Mouse (Mus musculus) neural tube, embryonic 14.5 days (tissue): ENCODE measurements around the gene Use1. TPM values are rescaled to one million over a fixed set of nuclear protein-coding genes. Genes with fewer than 3 reads are reported as not detected.
A peak's percentile ranks its signal among the peaks of the same experiment; 100 is the strongest.

Experiments used
- ATAC-seq: fragments of 200-750 bp; cut with Nextera tagmentation; 2 replicates; pipeline ENCODE4 v1.8.0; 2017; ENCODE audit warnings: low read depth, mild to moderate bottlenecking, moderate TSS enrichment, moderate library complexity
- H3K27ac ChIP-seq: fragments of 300-500 bp; sonication (generic); 2 replicates; pipeline ENCODE4 v1.5.1; 2014; ENCODE audit warnings: low read depth, mild to moderate bottlenecking, control low read depth, low read length, moderate library complexity, mixed read lengths
- H3K27me3 ChIP-seq: fragments of 300-500 bp; sonication (generic); 2 replicates; pipeline ENCODE4 v1.6.1; 2014; ENCODE audit warnings: low read length; ENCODE audit not compliant: control insufficient read depth, insufficient read depth
- H3K36me3 ChIP-seq: fragments of 300-500 bp; sonication (generic); 2 replicates; pipeline ENCODE4 v1.6.1; 2014; ENCODE audit warnings: low read length, mixed read lengths; ENCODE audit not compliant: control insufficient read depth, insufficient read depth
- H3K4me1 ChIP-seq: fragments of 300-500 bp; sonication (generic); 2 replicates; pipeline ENCODE4 v1.6.1; 2014; ENCODE audit warnings: low read length; ENCODE audit not compliant: control insufficient read depth, insufficient read depth
- H3K4me2 ChIP-seq: fragments of 300-500 bp; sonication (generic); 2 replicates; pipeline ENCODE4 v1.6.1; 2014; ENCODE audit warnings: mild to moderate bottlenecking, low read depth, low read length, control low read depth
- H3K4me3 ChIP-seq: fragments of 300-500 bp; sonication (generic); 2 replicates; pipeline ENCODE4 v1.5.1; 2014; ENCODE audit warnings: low read depth, low read length, control low read depth, mixed read lengths
- H3K9ac ChIP-seq: fragments of 300-500 bp; sonication (generic); replicated peaks from 2 replicates; pipeline ENCODE4 v1.6.1; 2014; ENCODE audit warnings: low read depth, mild to moderate bottlenecking, control low read depth, low read length, mixed read lengths
- H3K9me3 ChIP-seq: fragments of 300-500 bp; sonication (generic); 2 replicates; pipeline ENCODE4 v1.6.1; 2016; ENCODE audit warnings: low read length; ENCODE audit not compliant: control insufficient read depth
- WGBS: fragments of 180-500 bp; shearing (Covaris S2); extraction: QIAGEN DNeasy Blood & Tissue Kit; methylation state at CpG from one replicate; pipeline ENCODE4 v1.1.7; 2014; 5-methylcytosine and 5-hydroxymethylcytosine counted together
- polyA plus RNA-seq: library from polyadenylated mRNA; unstranded; fragments of >200 nt; fragmentation: Nextera tagmentation; extraction: Ambion mirVana; gene quantifications from 2 replicates; pipeline ENCODE4 v1.2.1, GENCODE M21; 2014

Gene Use1
- polyA plus RNA-seq, 1 experiment from 2014 or later, result 130 TPM

DNA sequence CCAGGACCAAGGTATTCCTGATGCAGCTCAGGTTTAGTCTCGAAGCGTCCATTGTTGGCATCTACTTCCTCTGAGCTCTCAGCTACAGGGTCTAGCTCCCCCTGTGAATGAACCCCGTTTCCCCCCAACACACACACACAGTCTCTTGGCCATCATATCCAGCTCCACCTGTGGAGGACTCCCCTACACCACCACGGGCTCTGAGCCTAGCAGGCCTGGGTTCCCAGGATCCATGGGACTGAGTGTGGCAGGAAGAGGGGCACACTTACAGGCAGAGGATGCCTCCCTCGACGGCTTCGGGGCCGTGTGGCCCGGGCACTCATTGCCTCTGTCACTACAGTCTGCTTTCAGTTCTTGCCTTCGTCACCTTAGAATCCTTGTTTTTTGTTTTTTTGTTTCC lies 28.4 kb downstream of the Use1 start:
- no peak overlapping the region for H3K27ac ChIP-seq
- peaks cover 10% of the 10 kb centered on the region for H3K36me3 ChIP-seq
- H3K4me1 ChIP-seq, result peaks cover 8% of the 10 kb centered on the region; the same call in 1 of the 2 replicates
- H3K4me2 ChIP-seq, result no peak overlapping the region
- WGBS, result 90% methylated on average over 10 of the region's 10 CpGs
- H3K9me3 ChIP-seq, result no peaks in the 10 kb centered on the region
- H3K27me3 ChIP-seq, result no peaks in the 10 kb centered on the region
- no peak overlapping the region for H3K9ac ChIP-seq
- H3K4me3 ChIP-seq, result no peak overlapping the region
- ATAC-seq, result no peak

DNA sequence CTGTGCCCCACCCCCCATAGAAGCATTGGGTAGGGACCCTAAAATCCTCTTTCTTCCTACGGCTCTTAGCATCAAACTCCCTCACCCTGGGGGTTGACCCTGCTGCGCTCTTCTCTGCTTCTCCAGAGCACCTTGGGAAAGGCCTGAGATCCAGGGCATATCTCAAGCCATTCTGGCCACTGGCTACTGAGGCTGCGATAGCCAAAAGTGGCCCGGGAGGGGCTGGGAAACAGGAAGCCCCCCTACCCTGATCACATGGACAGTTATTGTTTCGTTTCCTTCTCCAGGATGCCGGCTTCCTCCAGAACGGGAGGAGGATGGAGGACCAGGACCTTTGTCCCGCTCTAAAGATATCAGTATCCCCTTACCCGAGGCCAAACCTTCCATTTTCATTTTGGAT lies 29.0 kb downstream of the Use1 start, which contains the start of gene Ushbp1:
TSS of gene Ushbp1 (minus strand) at position 174 of the 400 bp plus-strand sequence.
- 86% methylated on average over 9 of the region's 9 CpGs for WGBS
- H3K9ac ChIP-seq, result peak within 1 kb of the TSS; percentile 56; the same call in 1 of the 2 replicates
- peaks cover 8% of the 10 kb centered on the region; the same call in 1 of the 2 replicates for H3K4me1 ChIP-seq

DNA sequence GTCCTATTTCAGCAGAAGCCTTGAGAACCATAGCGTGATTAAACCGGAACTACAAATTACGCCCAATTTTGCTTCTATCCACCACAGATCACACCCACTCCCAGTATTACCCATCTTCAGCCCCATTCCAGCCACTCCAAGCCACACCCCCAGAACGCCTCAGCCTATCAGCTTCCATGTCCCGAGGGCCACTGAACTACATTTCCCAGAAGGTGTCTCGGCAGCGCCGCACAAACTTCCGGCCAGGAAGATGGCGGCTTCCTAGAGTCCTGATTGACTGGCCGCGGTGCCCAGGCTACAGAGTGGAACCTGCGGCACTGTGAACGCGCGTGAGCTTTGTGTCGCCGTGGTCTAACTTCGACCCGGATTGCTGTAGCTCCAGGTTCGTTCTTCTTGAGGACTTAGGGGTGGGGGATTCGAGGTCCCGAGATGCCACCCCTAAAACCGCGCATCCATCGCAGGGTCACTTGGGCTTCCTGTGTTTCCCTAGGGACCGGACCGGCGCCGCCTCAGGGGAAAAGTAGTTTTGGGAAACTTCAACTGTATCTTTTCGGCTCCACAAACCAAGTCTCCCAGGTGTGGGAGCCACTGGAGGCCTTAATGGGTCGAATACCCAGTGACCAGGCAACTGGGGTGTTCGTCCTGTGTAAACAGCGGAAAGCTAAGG lies 30.1 kb downstream of the Use1 start, which contains the start of gene Babam1:
TSS of gene Babam1 (plus strand) at position 223 of the 667 bp plus-strand sequence.
- WGBS, result under 1% methylated on average over 34 of the region's 34 CpGs

More for the DNA sequence above, 29.0 kb downstream of the Use1 start, which contains the start of gene Ushbp1:
- Histone ChIP-seq H3K4me3 (peak within 1 kb of the TSS; percentile 57), H3K4me2 (peak within 1 kb of the TSS; percentile 94), H3K36me3 (peaks cover 10% of the 10 kb centered on the region), H3K27ac (peak within 1 kb of the TSS; percentile 58; the same call in 1 of the 2 replicates), H3K9me3 (no peaks in the 10 kb centered on the region), H3K27me3 (no peaks in the 10 kb centered on the region)
- no peak for ATAC-seq

DNA sequence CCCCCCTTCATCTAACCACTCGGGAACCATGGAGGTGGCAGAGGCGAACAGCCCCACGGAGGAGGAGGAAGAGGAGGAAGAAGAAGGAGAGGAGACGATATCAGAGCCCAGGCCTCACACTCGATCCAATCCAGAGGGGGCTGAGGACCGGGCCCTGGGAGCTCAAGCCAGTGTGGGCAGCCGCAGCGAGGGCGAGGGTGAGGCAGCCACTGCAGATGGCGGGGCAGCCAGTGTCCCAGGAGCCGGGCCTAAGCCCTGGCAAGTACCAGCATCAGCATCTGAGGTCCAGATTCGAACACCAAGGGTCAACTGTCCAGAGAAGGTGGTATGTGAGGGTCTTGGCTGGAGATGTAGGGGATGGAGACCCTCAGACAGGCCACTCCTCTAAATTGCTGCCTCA lies 31.1 kb downstream of the Use1 start:
- H3K9ac ChIP-seq, result no peak overlapping the region
- H3K4me1 ChIP-seq, result peaks cover 8% of the 10 kb centered on the region; the same call in 1 of the 2 replicates
- no peak for ATAC-seq
- WGBS, result 83% methylated on average over 12 of the region's 12 CpGs
- H3K4me2 ChIP-seq, result peak overlapping the region; percentile 94
- no peaks in the 10 kb centered on the region for H3K9me3 ChIP-seq
- H3K4me3 ChIP-seq, result peak overlapping the region; percentile 57
- peaks cover 10% of the 10 kb centered on the region for H3K36me3 ChIP-seq
- no peak overlapping the region for H3K27ac ChIP-seq
- no peaks in the 10 kb centered on the region for H3K27me3 ChIP-seq

More for the DNA sequence above, 30.1 kb downstream of the Use1 start, which contains the start of gene Babam1:
- Histone ChIP-seq H3K4me3 (peak within 1 kb of the TSS; percentile 57), H3K27me3 (no peaks in the 10 kb centered on the region), H3K9ac (peak within 1 kb of the TSS; percentile 56), H3K27ac (peak within 1 kb of the TSS; percentile 58; the same call in 1 of the 2 replicates), H3K9me3 (no peaks in the 10 kb centered on the region), H3K4me1 (peaks cover 8% of the 10 kb centered on the region; the same call in 1 of the 2 replicates), H3K36me3 (peaks cover 10% of the 10 kb centered on the region), H3K4me2 (peak within 1 kb of the TSS; percentile 94)
- peak; percentile 98 for ATAC-seq

DNA sequence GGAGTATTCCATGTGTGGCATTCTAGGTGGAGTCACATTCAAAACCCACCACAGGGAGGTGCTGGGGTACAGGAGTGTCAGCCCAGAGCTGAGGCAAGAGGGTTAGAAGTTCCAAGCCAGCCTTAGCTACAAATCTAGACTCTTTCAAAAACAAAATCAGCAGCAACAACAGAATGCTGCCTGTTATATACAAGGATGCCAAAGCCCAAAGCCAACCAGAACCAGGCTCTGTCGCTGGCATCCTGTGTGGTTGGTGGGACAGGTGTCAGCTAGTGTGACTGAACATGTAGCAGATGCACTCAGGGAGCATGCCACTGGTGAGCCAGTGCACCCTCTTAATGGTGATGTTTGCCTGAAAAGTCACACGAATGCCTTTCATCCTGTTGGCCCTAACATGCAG lies 34.2 kb downstream of the Use1 start:
- 94% methylated on average over 2 of the region's 2 CpGs for WGBS

DNA sequence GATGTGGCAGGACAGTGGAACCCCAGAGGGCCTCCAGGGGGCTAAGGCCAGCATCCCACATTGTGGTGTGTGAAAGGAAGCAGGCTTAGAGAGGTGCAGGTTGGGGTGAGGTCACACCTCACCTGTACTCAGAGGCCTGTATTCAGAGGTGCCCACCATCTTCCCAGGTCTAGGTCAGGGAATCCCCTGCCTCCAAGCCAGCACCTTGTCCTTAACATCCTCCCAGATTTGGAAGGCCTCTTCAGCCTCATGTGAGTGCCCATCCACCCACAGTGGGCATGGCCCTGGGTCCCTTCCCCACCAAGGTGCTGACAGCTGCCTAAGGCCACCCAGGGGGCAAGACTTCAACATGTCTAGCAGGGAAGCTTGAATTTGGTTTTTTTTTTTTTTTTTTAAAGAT lies 34.8 kb downstream of the Use1 start:
- H3K9me3 ChIP-seq, result no peaks in the 10 kb centered on the region
- ATAC-seq, result no peak
- H3K36me3 ChIP-seq, result peaks cover 10% of the 10 kb centered on the region
- no peak overlapping the region for H3K9ac ChIP-seq
- no peaks in the 10 kb centered on the region for H3K27me3 ChIP-seq
- H3K4me3 ChIP-seq, result no peak overlapping the region
- H3K27ac ChIP-seq, result no peak overlapping the region
- H3K4me2 ChIP-seq, result no peak overlapping the region
- H3K4me1 ChIP-seq, result peaks cover 8% of the 10 kb centered on the region; the same call in 1 of the 2 replicates

More for the DNA sequence above, 34.2 kb downstream of the Use1 start:
- Histone ChIP-seq H3K9me3 (no peaks in the 10 kb centered on the region), H3K4me3 (no peak overlapping the region), H3K27me3 (no peaks in the 10 kb centered on the region), H3K4me1 (peaks cover 8% of the 10 kb centered on the region; the same call in 1 of the 2 replicates), H3K36me3 (peaks cover 10% of the 10 kb centered on the region), H3K4me2 (no peak overlapping the region), H3K9ac (no peak overlapping the region), H3K27ac (no peak overlapping the region)
- no peak for ATAC-seq

DNA sequence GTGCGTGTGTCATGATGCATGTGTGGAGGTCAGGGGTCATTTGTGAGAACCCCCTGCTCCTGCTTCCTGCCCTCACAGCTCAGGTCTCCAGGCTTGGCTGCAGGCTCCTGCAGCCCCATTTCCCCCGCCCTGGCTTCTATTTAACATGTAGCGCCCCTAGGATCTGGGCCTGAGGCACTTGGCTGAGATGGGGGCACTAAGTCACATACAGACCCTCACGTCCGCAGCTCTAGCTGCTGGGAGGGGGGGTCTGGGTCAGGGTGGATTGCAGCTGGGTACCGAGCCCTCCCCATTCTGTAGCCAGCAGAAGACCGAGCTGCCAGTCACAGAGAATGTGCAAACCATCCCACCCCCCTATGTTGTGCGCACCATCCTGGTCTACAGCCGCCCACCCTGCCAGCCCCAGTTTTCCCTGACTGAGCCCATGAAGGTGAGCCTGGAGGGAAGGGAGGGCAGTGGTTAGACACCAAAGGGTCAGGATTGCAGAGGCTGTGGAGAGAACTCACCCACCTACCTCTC lies 35.9 kb downstream of the Use1 start:
- H3K9ac ChIP-seq, result no peak overlapping the region
- no peak overlapping the region for H3K27ac ChIP-seq
- no peak overlapping the region for H3K4me2 ChIP-seq
- peaks cover 10% of the 10 kb centered on the region for H3K36me3 ChIP-seq
- 89% methylated on average over 9 of the region's 9 CpGs for WGBS
- no peaks in the 10 kb centered on the region for H3K27me3 ChIP-seq
- no peaks in the 10 kb centered on the region for H3K9me3 ChIP-seq
- peaks cover 4% of the 10 kb centered on the region; the same call in 1 of the 2 replicates for H3K4me1 ChIP-seq
- H3K4me3 ChIP-seq, result no peak overlapping the region
- ATAC-seq, result no peak

DNA sequence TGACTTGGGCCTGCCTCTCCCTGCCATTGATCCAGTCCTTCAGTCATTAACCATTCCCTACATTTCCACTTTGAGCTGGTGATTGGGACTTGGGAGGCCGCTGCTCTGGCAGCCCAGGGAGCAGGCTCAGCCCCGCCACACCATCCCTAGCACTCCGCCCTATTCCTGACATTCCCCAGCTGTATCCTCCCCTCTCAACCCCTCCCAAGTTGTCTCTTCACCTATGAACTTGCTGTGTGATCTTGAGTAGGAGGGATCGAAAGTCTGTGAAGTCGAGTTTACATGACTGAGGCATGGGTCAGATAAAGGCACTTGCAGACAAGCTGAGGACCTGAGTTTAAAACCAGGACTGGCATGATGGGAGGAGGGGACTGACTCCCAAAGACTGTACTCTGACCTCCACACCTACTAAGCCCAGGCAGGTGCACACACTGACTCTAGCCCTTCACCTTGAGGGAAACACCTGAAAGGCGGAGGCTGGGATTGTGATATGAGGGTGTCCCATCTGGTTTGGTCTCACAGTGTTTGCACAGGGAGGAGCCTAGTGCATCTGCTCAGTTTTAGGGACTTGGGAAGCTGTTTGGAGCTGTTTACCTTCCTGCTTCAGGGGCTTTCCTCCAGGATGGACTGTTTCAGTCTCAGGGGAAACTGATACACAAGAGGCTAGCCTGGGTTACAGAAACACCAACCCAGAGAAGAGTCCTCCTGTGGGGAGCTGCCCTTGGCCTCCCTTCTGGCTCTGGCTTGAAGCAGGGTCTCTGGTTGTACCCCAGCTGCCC lies 36.6 kb downstream of the Use1 start:
- Histone ChIP-seq H3K4me3 (no peak overlapping the region), H3K4me2 (no peak overlapping the region), H3K9ac (no peak overlapping the region), H3K9me3 (no peaks in the 10 kb centered on the region), H3K4me1 (no peaks in the 10 kb centered on the region), H3K27ac (no peak overlapping the region), H3K36me3 (peaks cover 8% of the 10 kb centered on the region), H3K27me3 (no peaks in the 10 kb centered on the region)
- ATAC-seq, result no peak
- 91% methylated on average over 4 of the region's 6 CpGs for WGBS
